ENCODE assay signal across 8 mouse cellular contexts in the genomic region with DNA sequence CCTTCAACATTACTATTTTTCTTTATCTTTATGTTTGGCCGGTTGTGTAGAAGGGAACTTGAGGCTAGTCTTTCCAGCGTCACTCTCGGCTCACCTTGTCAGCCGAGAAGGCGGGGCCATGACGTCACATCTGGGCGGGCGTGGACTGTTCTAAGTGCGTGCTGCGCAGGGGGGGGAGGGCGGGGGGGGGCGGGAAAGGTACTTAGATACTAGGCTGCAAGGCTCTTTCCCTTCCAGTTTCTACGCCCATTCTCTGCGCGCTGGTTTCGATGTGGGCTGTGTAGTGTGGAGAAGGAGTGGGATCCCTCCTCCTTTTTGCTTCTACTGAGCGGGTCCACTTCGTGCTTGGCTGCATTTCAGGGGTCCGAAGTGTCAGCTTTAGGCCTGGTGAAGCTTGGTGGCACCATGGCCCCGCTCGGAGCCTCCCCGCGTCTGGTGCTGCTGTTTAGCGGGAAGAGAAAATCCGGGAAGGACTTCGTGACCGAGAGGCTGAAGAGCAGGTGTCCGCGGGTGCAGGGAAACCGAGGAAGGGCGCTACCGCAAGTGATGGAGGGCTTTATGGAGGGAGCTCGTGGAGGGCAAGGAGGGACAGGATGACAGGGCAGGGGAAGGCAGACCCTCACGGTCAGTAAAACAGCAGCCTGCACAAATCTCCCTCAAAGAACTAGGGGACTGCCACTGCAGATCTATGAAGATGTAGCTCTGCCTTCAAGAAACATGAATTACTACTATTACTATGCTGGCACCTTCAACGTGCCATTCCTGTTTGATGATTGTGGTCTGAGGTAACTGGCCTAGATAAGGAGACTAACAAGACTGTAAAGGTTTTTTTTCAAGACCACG. TPM values are rescaled to one million over a fixed set of nuclear protein-coding genes. Genes with fewer than 3 reads are reported as not detected.
A peak's percentile ranks its signal among the peaks of the same experiment; 100 is the strongest.
DNase-seq lines count a peak whose midpoint lies in the region; ATAC-seq and TF ChIP-seq lines count a peak whose summit lies in the region.

No protein-coding gene starts in this region.

- peak; percentile 91 for DNase-seq in Muller cell, postnatal 12 days (ENCODE audit: inconsistent ontology term)
- peak; percentile 92 for DNase-seq in cerebellum, adult 9-10 months
- DNase-seq in frontal cortex, adult 2 months (ENCODE audit: extremely low spot score in 1 of 2, low spot score in 1 of 2), result peak; percentile 75 to 94
- peak; percentile 94 for DNase-seq in hindbrain, embryonic 11.5 days (ENCODE audit: low spot score)
- DNase-seq in layer of hippocampus, adult 9-11 months, result peak; percentile 92
- DNase-seq in ovary, adult 18-20 months (ENCODE audit: low spot score), result peak; percentile 80
- peak; percentile 93 for DNase-seq in thymus, adult 2 months

- H3K27ac ChIP-seq in hindbrain, embryonic 11.5 days (ENCODE audit: low read depth, low read length), result peak overlapping the region; percentile 78
- H3K27ac ChIP-seq in lung, embryonic 16.5 days (ENCODE audit: low read length), result peak overlapping the region; percentile 79
- H3K27ac ChIP-seq in thymus, adult 2 months (ENCODE audit: control insufficient read depth, insufficient read depth, low read length), result peak overlapping the region; percentile 15; the same call in 1 of the 2 replicates

- H3K9me3 ChIP-seq in hindbrain, embryonic 11.5 days (ENCODE audit: control insufficient read depth, low read length), result no peaks in the 10 kb centered on the region
- H3K9me3 ChIP-seq in lung, embryonic 16.5 days (ENCODE audit: control insufficient read depth, low read length), result no peaks in the 10 kb centered on the region

- H3K9ac ChIP-seq in hindbrain, embryonic 11.5 days (ENCODE audit: low read depth, low read length), result peak overlapping the region; percentile 86
- H3K9ac ChIP-seq in lung, embryonic 16.5 days (ENCODE audit: low read length), result peak overlapping the region; percentile 71

- peak overlapping the region; percentile 72 for H3K4me3 ChIP-seq in hindbrain, embryonic 11.5 days (ENCODE audit: low read depth, low read length)
- H3K4me3 ChIP-seq in lung, embryonic 16.5 days (ENCODE audit: low read length), result peak overlapping the region; percentile 61
- peak overlapping the region; percentile 80 for H3K4me3 ChIP-seq in thymus, adult 2 months (ENCODE audit: control insufficient read depth, insufficient read depth, low read length)

- ATAC-seq in hindbrain, embryonic 11.5 days (ENCODE audit: low FRiP score), result peak; percentile 90
- peak; percentile 91 for ATAC-seq in lung, embryonic 16.5 days (ENCODE audit: low read depth)

- 3% methylated on average over 33 of the region's 36 CpGs for WGBS in hindbrain, embryonic 11.5 days
- WGBS in lung, embryonic 16.5 days, result 1% methylated on average over 33 of the region's 36 CpGs
- WGBS in thymus, adult 2 months, result under 1% methylated on average over 36 of the region's 36 CpGs

- 0 out of 2 replicates have a peak, but pooled peaks cover 3% of the 10 kb centered on the region for H3K4me1 ChIP-seq in hindbrain, embryonic 11.5 days (replicated peaks; ENCODE audit: control insufficient read depth, insufficient read depth, low read length)
- peaks cover 11% of the 10 kb centered on the region for H3K4me1 ChIP-seq in lung, embryonic 16.5 days (replicated peaks; ENCODE audit: control insufficient read depth, insufficient read depth, low read length)
- peaks cover 12% of the 10 kb centered on the region for H3K4me1 ChIP-seq in thymus, adult 2 months (replicated peaks; ENCODE audit: control insufficient read depth, insufficient read depth, low read length)

- no peaks in the 10 kb centered on the region for H3K36me3 ChIP-seq in hindbrain, embryonic 11.5 days (ENCODE audit: control insufficient read depth, insufficient read depth, low read length)
- no peaks in the 10 kb centered on the region for H3K36me3 ChIP-seq in lung, embryonic 16.5 days (ENCODE audit: control insufficient read depth, insufficient read depth, low read length)
- H3K36me3 ChIP-seq in thymus, adult 2 months (ENCODE audit: control insufficient read depth, insufficient read depth, low read length), result no peaks in the 10 kb centered on the region

- H3K27me3 ChIP-seq in hindbrain, embryonic 11.5 days (ENCODE audit: control insufficient read depth, insufficient read depth, low read length), result no peaks in the 10 kb centered on the region
- H3K27me3 ChIP-seq in lung, embryonic 16.5 days (ENCODE audit: control insufficient read depth, insufficient read depth, low read depth, low read length), result no peaks in the 10 kb centered on the region
- H3K27me3 ChIP-seq in thymus, adult 2 months (ENCODE audit: control insufficient read depth, insufficient read depth, low read length), result no peaks in the 10 kb centered on the region

- no peak for TF ChIP-seq CTCF in thymus, adult 2 months (IDR thresholded peaks at IDR 0.05; ENCODE audit: borderline replicate concordance, control insufficient read depth, extremely low read depth, insufficient read depth, low read length, poor library complexity)

- TF ChIP-seq POLR2A in thymus, adult 2 months (IDR thresholded peaks at IDR 0.05; ENCODE audit: control insufficient read depth, extremely low read depth, insufficient read depth, low read length, poor library complexity), result no peak

- H3K4me2 ChIP-seq in hindbrain, embryonic 11.5 days (replicated peaks; ENCODE audit: low read depth, low read length), result peak overlapping the region; percentile 68
- peak overlapping the region; percentile 77 for H3K4me2 ChIP-seq in lung, embryonic 16.5 days (ENCODE audit: low read depth, low read length)

RNA-seq across cellular contexts. Expression of a gene that starts 4.8 kb away (rescaled TPM):
- polyA plus RNA-seq in frontal cortex, adult 2 months (2012; rRNA removed), result 69.0 and 76.7 TPM in 2 replicates
- polyA plus RNA-seq in hindbrain, embryonic 11.5 days (2014; fragmentation: Nextera tagmentation; extraction: Ambion mirVana), result 72.2 and 79.6 TPM in 2 replicates
- 44.4 and 50.0 TPM in 2 replicates for polyA plus RNA-seq in lung, embryonic 16.5 days (2015; fragmentation: Nextera tagmentation; extraction: Ambion mirVana)
- 20.0 and 22.6 TPM in 2 replicates for polyA plus RNA-seq in thymus, adult 2 months (2012; rRNA removed)

RNA-seq across cellular contexts. Expression of a gene that starts 22.7 kb away (rescaled TPM):
- 34.8 and 38.9 TPM in 2 replicates for polyA plus RNA-seq in frontal cortex, adult 2 months (2012; rRNA removed)
- 8.6 and 10.7 TPM in 2 replicates for polyA plus RNA-seq in hindbrain, embryonic 11.5 days (2014; fragmentation: Nextera tagmentation; extraction: Ambion mirVana)
- 35.8 and 38.3 TPM in 2 replicates for polyA plus RNA-seq in lung, embryonic 16.5 days (2015; fragmentation: Nextera tagmentation; extraction: Ambion mirVana)
- 36.5 and 41.6 TPM in 2 replicates for polyA plus RNA-seq in thymus, adult 2 months (2012; rRNA removed)

RNA-seq across cellular contexts. Expression of a gene that starts 29.2 kb away (rescaled TPM):
- polyA plus RNA-seq in frontal cortex, adult 2 months (2012; rRNA removed), result 42.5 and 51.0 TPM in 2 replicates
- 45.0 and 54.5 TPM in 2 replicates for polyA plus RNA-seq in hindbrain, embryonic 11.5 days (2014; fragmentation: Nextera tagmentation; extraction: Ambion mirVana)
- 31.5 and 33.3 TPM in 2 replicates for polyA plus RNA-seq in lung, embryonic 16.5 days (2015; fragmentation: Nextera tagmentation; extraction: Ambion mirVana)
- 82.3 and 133 TPM in 2 replicates for polyA plus RNA-seq in thymus, adult 2 months (2012; rRNA removed)

RNA-seq across cellular contexts. Expression of a gene that starts 40.9 kb away (rescaled TPM):
- polyA plus RNA-seq in frontal cortex, adult 2 months (2012; rRNA removed), result 18.2 and 18.6 TPM in 2 replicates
- 32.2 and 37.0 TPM in 2 replicates for polyA plus RNA-seq in hindbrain, embryonic 11.5 days (2014; fragmentation: Nextera tagmentation; extraction: Ambion mirVana)
- 110 and 114 TPM in 2 replicates for polyA plus RNA-seq in lung, embryonic 16.5 days (2015; fragmentation: Nextera tagmentation; extraction: Ambion mirVana)
- polyA plus RNA-seq in thymus, adult 2 months (2012; rRNA removed), result 89.9 and 92.1 TPM in 2 replicates

RNA-seq across cellular contexts. Expression of a gene that starts 41.0 kb away (rescaled TPM):
- 7.1 TPM in 2 replicates for polyA plus RNA-seq in frontal cortex, adult 2 months (2012; rRNA removed)
- polyA plus RNA-seq in hindbrain, embryonic 11.5 days (2014; fragmentation: Nextera tagmentation; extraction: Ambion mirVana), result 411 and 414 TPM in 2 replicates
- polyA plus RNA-seq in lung, embryonic 16.5 days (2015; fragmentation: Nextera tagmentation; extraction: Ambion mirVana), result 490 and 518 TPM in 2 replicates
- polyA plus RNA-seq in thymus, adult 2 months (2012; rRNA removed), result 104 TPM in 2 replicates

Comparison
In these comparisons a context has a peak if more than half of its experiments do, and no peak if none do; other contexts are left out.
1. Peak in every context shown above with its lines: DNase-seq, ATAC-seq, H3K4me3 ChIP-seq and H3K27ac ChIP-seq.
2. H3K27ac ChIP-seq: peak in every context shown above with its lines; median percentile 79 in lung, embryonic 16.5 days; 78 in hindbrain, embryonic 11.5 days; 15 in thymus, adult 2 months.